Mouse (Mus musculus) lung, adult 2 months (tissue): ENCODE measurements around the gene Pcnx.

Experiments
- CTCF ChIP-seq: fragments of 200-500 bp; IDR thresholded peaks from 2 replicates; pipeline ENCODE4 v1.5.1; 2011; ENCODE audit warnings: mild to moderate bottlenecking, low read length, control low read depth; ENCODE audit not compliant: insufficient read depth
- POLR2A ChIP-seq: fragments of 200-500 bp; IDR thresholded peaks from 2 replicates; pipeline ENCODE4 v1.6.1; 2011; ENCODE audit warnings: low read depth, mild to moderate bottlenecking, control low read depth, low read length, borderline replicate concordance; ENCODE audit errors: extremely low read depth

- TF ChIP-seq CTCF (no peak), POLR2A (no peak)
Observed at GRCm38 (mm10) chr12:81863949-81864348, 4.1 kb downstream of the Pcnx start.
